Mouse (Mus musculus): Measurements from ENCODE around the gene Cpsf4l. TPM values are rescaled to one million over a fixed set of nuclear protein-coding genes. Genes with fewer than 3 reads are reported as not detected.

Cpsf4l gene
- total RNA-seq, 1 experiment = 19.6 TPM

DNA sequence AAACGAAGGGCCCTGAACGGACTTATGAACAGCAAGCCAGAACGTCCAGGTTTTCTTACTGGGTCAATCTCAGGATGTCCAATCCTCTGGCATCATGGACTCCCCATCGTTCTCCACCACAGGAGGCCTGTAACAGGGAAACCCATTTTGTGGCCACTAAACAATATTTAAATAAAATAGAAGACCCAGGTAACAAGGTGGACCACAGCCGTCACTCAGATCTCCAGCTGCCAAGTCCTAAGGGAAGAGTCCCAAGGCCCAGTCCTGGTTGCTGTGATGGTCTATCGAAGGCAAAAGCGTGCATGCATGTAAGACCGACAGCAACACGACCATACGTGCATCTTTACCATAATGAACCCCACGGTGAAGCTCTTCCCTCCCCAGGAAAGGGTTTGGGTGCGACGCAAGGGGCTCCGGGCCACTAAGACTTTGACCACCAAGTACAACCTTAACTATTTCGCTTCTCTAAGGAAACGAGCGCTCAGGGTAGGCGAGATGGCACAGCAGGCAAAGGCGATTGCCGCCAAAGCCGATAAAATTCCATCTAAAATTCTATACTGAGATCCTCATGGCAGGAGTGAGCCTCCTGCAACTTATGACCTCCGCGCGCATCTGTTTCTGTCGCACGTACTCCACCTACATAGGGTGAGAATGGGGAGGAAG, 61.0 kb downstream of the Cpsf4l start, which contains the start of gene Cog1:
TSS of gene Cog1 (plus strand) at position 480 of the 663 bp plus-strand sequence.
- no peak for TF ChIP-seq ZC3H11A (IDR thresholded peaks at IDR 0.05; ENCODE audit: borderline replicate concordance, low read depth, low read length)
- TF ChIP-seq MAFK (IDR thresholded peaks at IDR 0.05; ENCODE audit: insufficient read depth, low read depth, low read length) = no peak
- no peak for TF ChIP-seq ZNF384 (IDR thresholded peaks at IDR 0.05; ENCODE audit: low read depth, low read length)
- TF ChIP-seq CHD2 (IDR thresholded peaks at IDR 0.05; ENCODE audit: low read depth, low read length) = no peak
- TF ChIP-seq HCFC1 (IDR thresholded peaks at IDR 0.05; ENCODE audit: borderline replicate concordance, insufficient read depth, low read length) = no peak
- in situ Hi-C loops (cut with MboI; ENCODE audit: low sequenced_read_pairs in 2 of 2, unreplicated experiment in 2 of 2) = loop anchor here (5.0 to 25.0 kb wide), 2 partner anchors 163 to 462 kb away; no protein-coding TSS in a partner anchor

More for the DNA sequence above, 61.0 kb downstream of the Cpsf4l start, which contains the start of gene Cog1:
- Histone ChIP-seq H3K27ac (ENCODE audit: insufficient read depth, low read depth, low read length, poor library complexity, severe bottlenecking) (no peak within 1 kb of the TSS; the same call in 1 of the 2 replicates), H3K9me3 (ENCODE audit: control insufficient read depth, insufficient read depth, low read depth, low read length) (no peaks in the 10 kb centered on the region), H3K4me1 (ENCODE audit: control insufficient read depth in 2 of 2, insufficient read depth in 2 of 2, low read length in 2 of 2, poor library complexity in 1 of 2) (peaks cover 5 to 11% of the 10 kb centered on the region in 2 experiments; a peak in 2 of 4 replicates), H3K36me3 (ENCODE audit: control insufficient read depth, insufficient read depth, low read length, poor library complexity, severe bottlenecking) (peaks cover 9% of the 10 kb centered on the region), H3K9ac (ENCODE audit: insufficient read depth, low read depth, low read length, poor library complexity, severe bottlenecking) (peak within 1 kb of the TSS; percentile 96), H3K4me3 (ENCODE audit: insufficient read depth in 1 of 2, low read depth in 1 of 2, low read length in 2 of 2, poor library complexity in 1 of 2, severe bottlenecking in 1 of 2) (peak within 1 kb of the TSS; percentile 80 to 100)
- no peak for DNase-seq (ENCODE audit: low read depth, low spot score)

Other genes with a start within 250 kb of the Cpsf4l start
- 0.45 and 0.90 TPM in 2 replicates for gene Sstr2, start 90.7 kb downstream of the Cpsf4l start, total RNA-seq (2012; rRNA removed)
- gene Cog1, start 60.8 kb downstream of the Cpsf4l start, total RNA-seq (2012; rRNA removed) = 19.1 TPM in 2 replicates
- 17.0 and 18.0 TPM in 2 replicates for gene Slc39a11, start 59.9 kb downstream of the Cpsf4l start, total RNA-seq (2012; rRNA removed)
- gene Fam104a, start 25.9 kb downstream of the Cpsf4l start, total RNA-seq (2012; rRNA removed) = 13.8 and 18.0 TPM in 2 replicates
- 33.1 and 38.5 TPM in 2 replicates for gene D11Wsu47e, start 25.6 kb downstream of the Cpsf4l start, total RNA-seq (2012; rRNA removed)
- gene Cdc42ep4, start 41.9 kb upstream of the Cpsf4l start, total RNA-seq (2012; rRNA removed) = 17.8 and 20.7 TPM in 2 replicates